Mouse (Mus musculus) stomach, embryonic 16.5 days (tissue): ENCODE data around the gene Mrps9. TPM values are rescaled to one million over a fixed set of nuclear protein-coding genes. Genes with fewer than 3 reads are reported as not detected.

Experiments used
- ATAC-seq: fragments of 200-750 bp; cut with Nextera tagmentation; 2 replicates; pipeline ENCODE4 v1.8.0; 2017; ENCODE audit warnings: moderate number of reproducible peaks, moderate TSS enrichment; ENCODE audit not compliant: insufficient read depth, low FRiP score
- H3K27ac ChIP-seq: fragments of 300-500 bp; sonication (generic); 2 replicates; pipeline ENCODE4 v1.5.1; 2014; ENCODE audit warnings: low read length
- H3K27me3 ChIP-seq: fragments of 300-500 bp; sonication (generic); 2 replicates; pipeline ENCODE4 v1.6.1; 2014; ENCODE audit warnings: low read length, control low read depth, mixed read lengths; ENCODE audit not compliant: control insufficient read depth, insufficient read depth
- H3K36me3 ChIP-seq: fragments of 300-500 bp; sonication (generic); 2 replicates; pipeline ENCODE4 v1.6.1; 2014; ENCODE audit warnings: low read length; ENCODE audit not compliant: control insufficient read depth, insufficient read depth
- H3K4me1 ChIP-seq: fragments of 300-500 bp; sonication (generic); 2 replicates; pipeline ENCODE4 v1.6.1; 2014; ENCODE audit warnings: low read length, control low read depth, mixed read lengths; ENCODE audit not compliant: control insufficient read depth, insufficient read depth
- H3K4me2 ChIP-seq: fragments of 300-500 bp; sonication (generic); 2 replicates; pipeline ENCODE4 v1.6.1; 2014; ENCODE audit warnings: low read depth, low read length, mixed read lengths
- H3K4me3 ChIP-seq: fragments of 300-500 bp; sonication (generic); replicated peaks from 2 replicates; pipeline ENCODE4 v1.5.1; 2014; ENCODE audit warnings: mild to moderate bottlenecking, low read length
- H3K9ac ChIP-seq: fragments of 300-500 bp; sonication (generic); 2 replicates; pipeline ENCODE4 v1.6.1; 2014; ENCODE audit warnings: low read length
- H3K9me3 ChIP-seq: fragments of 300-500 bp; sonication (generic); replicated peaks from 2 replicates; pipeline ENCODE4 v1.6.1; 2016; ENCODE audit warnings: low read length, control low read depth; ENCODE audit not compliant: control insufficient read depth
- WGBS: fragments of 180-500 bp; shearing (Covaris S2); extraction: QIAGEN DNeasy Blood & Tissue Kit; methylation state at CpG from one replicate; pipeline ENCODE4 v1.1.7; 2014; 5-methylcytosine and 5-hydroxymethylcytosine counted together
- polyA plus RNA-seq: library from polyadenylated mRNA; unstranded; fragments of >200 nt; fragmentation: Nextera tagmentation; extraction: Ambion mirVana; gene quantifications from 2 replicates; pipeline ENCODE4 v1.2.1, GENCODE M21; 2015

Mrps9 gene
- polyA plus RNA-seq, 1 experiment from 2014 or later: 48.9 TPM

DNA sequence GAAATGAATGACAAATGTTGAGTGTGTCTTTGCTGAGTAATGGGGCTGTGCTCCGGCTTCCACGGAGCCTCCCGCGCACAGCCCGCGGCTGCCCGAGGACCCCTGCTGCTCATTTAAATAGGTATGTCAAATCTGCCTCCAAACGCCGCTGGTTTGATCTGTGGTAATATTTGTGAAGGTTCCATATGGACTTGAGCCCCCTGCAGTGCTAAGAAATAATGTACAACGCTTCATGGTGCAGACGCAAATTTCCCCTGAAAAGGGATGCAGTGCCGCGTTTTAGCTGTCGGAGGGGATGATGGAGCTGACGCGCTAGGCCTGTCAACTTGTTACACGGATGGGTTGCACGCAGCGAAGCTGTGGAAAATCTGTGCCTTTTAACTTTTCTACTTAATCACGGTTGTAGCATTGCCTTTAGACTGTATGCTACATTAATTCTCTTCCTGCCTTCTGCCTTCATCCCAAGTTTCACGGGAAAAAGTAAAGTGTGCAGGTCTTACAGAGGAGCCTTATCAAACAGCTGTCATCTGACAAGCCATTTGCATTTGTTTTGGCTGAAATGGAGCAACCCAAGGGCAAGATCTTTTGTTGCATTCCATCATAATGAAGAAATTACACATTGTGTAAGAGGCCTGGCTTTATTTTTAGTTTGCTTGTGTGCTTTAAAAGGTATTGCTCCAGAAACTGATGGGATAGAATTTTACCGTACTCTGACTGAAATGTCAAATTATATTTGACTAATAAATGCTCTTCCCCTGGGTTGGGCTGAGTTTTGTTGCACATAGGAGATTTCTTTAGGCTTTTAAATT lies 37.7 kb downstream of the Mrps9 start:
- Histone ChIP-seq H3K27ac (no peak overlapping the region), H3K9ac (no peak overlapping the region), H3K27me3 (no peaks in the 10 kb centered on the region), H3K4me3 (no peak overlapping the region), H3K4me1 (no peaks in the 10 kb centered on the region), H3K4me2 (no peak overlapping the region), H3K9me3 (no peaks in the 10 kb centered on the region), H3K36me3 (no peaks in the 10 kb centered on the region)
- 49% methylated on average over 22 of the region's 22 CpGs for WGBS
- no peak for ATAC-seq

GRCm38 (mm10) chr1:42889421-42889887 lies 38.4 kb downstream of the Mrps9 start:
- Histone ChIP-seq H3K9me3 (no peaks in the 10 kb centered on the region), H3K4me1 (no peaks in the 10 kb centered on the region), H3K36me3 (no peaks in the 10 kb centered on the region), H3K4me2 (no peak overlapping the region), H3K27me3 (no peaks in the 10 kb centered on the region), H3K9ac (no peak overlapping the region), H3K4me3 (no peak overlapping the region), H3K27ac (no peak overlapping the region)
- WGBS: 45% methylated on average over 7 of the region's 7 CpGs
- no peak for ATAC-seq

DNA sequence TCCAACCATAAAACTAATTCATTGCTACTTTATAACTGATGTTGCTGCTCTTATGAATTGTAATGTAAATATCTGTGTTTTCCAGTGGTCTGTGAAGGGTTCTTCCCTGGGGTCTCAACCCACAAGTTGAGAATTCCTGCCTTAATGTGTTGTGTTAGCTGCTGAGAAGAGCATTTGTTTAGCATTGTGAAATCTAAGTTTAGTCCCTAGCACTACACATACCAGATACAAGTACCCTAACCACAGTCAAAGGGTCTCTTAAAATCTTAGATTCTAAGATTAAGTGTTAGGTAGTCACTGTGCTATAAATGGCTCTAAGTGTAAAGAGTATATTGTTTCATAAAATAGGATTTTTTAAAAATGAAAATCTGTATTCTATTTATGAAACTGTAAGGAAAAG lies 43.7 kb downstream of the Mrps9 start:
- Histone ChIP-seq H3K27ac (no peak overlapping the region), H3K9ac (no peak overlapping the region), H3K9me3 (no peaks in the 10 kb centered on the region), H3K4me1 (no peaks in the 10 kb centered on the region), H3K4me2 (no peak overlapping the region), H3K36me3 (no peaks in the 10 kb centered on the region; the same call in 1 of the 2 replicates), H3K4me3 (no peak overlapping the region), H3K27me3 (no peaks in the 10 kb centered on the region)
- no peak for ATAC-seq

- H3K4me3 ChIP-seq: no peak overlapping the region
- H3K4me1 ChIP-seq: no peaks in the 10 kb centered on the region
- H3K4me2 ChIP-seq: no peak overlapping the region
- 66% methylated on average over 11 of the region's 11 CpGs for WGBS
- no peaks in the 10 kb centered on the region for H3K27me3 ChIP-seq
- H3K9me3 ChIP-seq: no peaks in the 10 kb centered on the region
- no peak overlapping the region for H3K27ac ChIP-seq
- H3K9ac ChIP-seq: no peak overlapping the region
- no peak for ATAC-seq
- no peaks in the 10 kb centered on the region for H3K36me3 ChIP-seq
These were observed 54.1 kb downstream of the Mrps9 start for GRCm38 (mm10) chr1:42905148-42905547.

- Histone ChIP-seq H3K9ac (no peak overlapping the region), H3K4me3 (no peak overlapping the region), H3K4me1 (no peaks in the 10 kb centered on the region), H3K27me3 (no peaks in the 10 kb centered on the region), H3K9me3 (no peaks in the 10 kb centered on the region), H3K4me2 (no peak overlapping the region), H3K36me3 (no peaks in the 10 kb centered on the region), H3K27ac (no peak overlapping the region)
- 81% methylated on average over 7 of the region's 7 CpGs for WGBS
- no peak for ATAC-seq
These were observed 55.7 kb downstream of the Mrps9 start for GRCm38 (mm10) chr1:42906696-42907095.

GRCm38 (mm10) chr1:42907153-42907552 lies 56.1 kb downstream of the Mrps9 start:
- no peaks in the 10 kb centered on the region for H3K36me3 ChIP-seq
- ATAC-seq: no peak
- no peak overlapping the region for H3K4me2 ChIP-seq
- H3K4me3 ChIP-seq: no peak overlapping the region
- no peaks in the 10 kb centered on the region for H3K9me3 ChIP-seq
- no peak overlapping the region for H3K9ac ChIP-seq
- WGBS: 61% methylated on average over 4 of the region's 4 CpGs
- H3K27ac ChIP-seq: no peak overlapping the region
- H3K27me3 ChIP-seq: no peaks in the 10 kb centered on the region
- H3K4me1 ChIP-seq: no peaks in the 10 kb centered on the region

GRCm38 (mm10) chr1:42915062-42915461 lies 64.0 kb downstream of the Mrps9 start:
- no peaks in the 10 kb centered on the region for H3K27me3 ChIP-seq
- H3K27ac ChIP-seq: no peak overlapping the region
- H3K9me3 ChIP-seq: no peaks in the 10 kb centered on the region
- no peak for ATAC-seq
- H3K9ac ChIP-seq: no peak overlapping the region
- no peaks in the 10 kb centered on the region for H3K4me1 ChIP-seq
- 11% methylated on average over 4 of the region's 4 CpGs for WGBS
- H3K4me2 ChIP-seq: no peak overlapping the region
- H3K4me3 ChIP-seq: no peak overlapping the region
- H3K36me3 ChIP-seq: no peaks in the 10 kb centered on the region

DNA sequence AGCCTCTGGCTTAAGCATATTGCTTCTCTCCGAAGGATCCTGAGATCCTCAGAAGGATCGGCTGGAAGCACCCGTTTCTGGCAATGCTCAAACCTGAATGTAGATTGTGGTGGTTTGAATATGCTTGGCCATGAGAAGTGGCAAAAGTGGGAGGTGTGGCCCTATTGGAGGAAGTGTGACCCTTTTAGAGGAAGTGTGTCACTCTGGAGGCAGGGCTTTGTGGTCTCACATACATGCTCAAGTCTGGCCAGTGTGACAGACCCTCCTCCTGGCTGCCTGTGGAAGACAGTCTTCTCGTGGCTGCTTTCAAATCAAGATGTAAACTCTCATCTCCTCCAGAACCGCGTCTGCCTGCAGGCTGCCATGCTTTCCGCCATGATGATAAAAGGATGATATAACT lies 65.7 kb downstream of the Mrps9 start:
- no peak for ATAC-seq
- Histone ChIP-seq H3K9me3 (no peaks in the 10 kb centered on the region), H3K4me1 (no peaks in the 10 kb centered on the region), H3K27ac (no peak overlapping the region), H3K27me3 (no peaks in the 10 kb centered on the region), H3K4me3 (no peak overlapping the region), H3K9ac (no peak overlapping the region), H3K4me2 (no peak overlapping the region), H3K36me3 (no peaks in the 10 kb centered on the region)
- WGBS: 80% methylated on average over 7 of the region's 7 CpGs

DNA sequence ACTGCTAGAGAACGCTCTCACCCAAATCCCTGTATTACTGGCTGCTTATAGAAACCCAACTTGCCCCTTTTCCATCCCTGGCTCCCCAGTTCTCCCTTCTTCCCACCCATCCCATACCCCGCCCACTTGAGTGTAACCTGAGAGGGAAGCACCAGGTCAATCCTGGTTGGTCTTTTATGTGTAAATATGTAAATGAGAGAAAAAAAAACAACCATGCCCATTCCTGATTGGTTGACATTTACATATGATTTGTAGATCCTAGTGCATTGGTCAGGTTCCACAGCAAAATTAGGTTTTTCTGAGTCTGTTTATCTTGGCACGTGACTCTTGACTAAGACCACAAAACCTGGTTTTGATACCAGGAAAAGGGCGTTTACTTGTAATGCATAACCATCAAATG lies 66.9 kb downstream of the Mrps9 start:
- Histone ChIP-seq H3K9me3 (no peaks in the 10 kb centered on the region), H3K9ac (no peak overlapping the region), H3K27me3 (no peaks in the 10 kb centered on the region), H3K4me3 (no peak overlapping the region), H3K4me1 (no peaks in the 10 kb centered on the region), H3K27ac (no peak overlapping the region), H3K4me2 (no peak overlapping the region), H3K36me3 (no peaks in the 10 kb centered on the region)
- ATAC-seq: no peak
- 19% methylated on average over 4 of the region's 4 CpGs for WGBS
